Mouse (Mus musculus) spleen, adult 2 months (tissue): ENCODE measurements around the gene Skiv2l. TPM values are rescaled to one million over a fixed set of nuclear protein-coding genes. Genes with fewer than 3 reads are reported as not detected.
"Not testable (repeated sequence)": the region's sequence is repeated elsewhere in the genome, so short reads cannot be mapped to it uniquely, and the experiment has no call there.

Experiments used
- DNase-seq, 2 experiments: peaks; one replicate each; pipeline versions ENCODE4 v3.0.0 to v3.0.0-alpha.2; 2012 to 2021; ENCODE audit warnings: low spot score in 2 of 2, low read depth in 1 of 2
- H3K27ac ChIP-seq: fragments of 200-500 bp; 2 replicates; pipeline ENCODE4 v1.5.1; 2012; ENCODE audit warnings: low read length, inconsistent platforms; ENCODE audit not compliant: insufficient read depth
- H3K27me3 ChIP-seq: fragments of 200-500 bp; 2 replicates; pipeline ENCODE4 v1.6.1; 2012; ENCODE audit warnings: mild to moderate bottlenecking, moderate library complexity, low read length, inconsistent platforms; ENCODE audit not compliant: control insufficient read depth, insufficient read depth
- H3K36me3 ChIP-seq: fragments of 200-500 bp; 2 replicates; pipeline ENCODE4 v1.6.1; 2012; ENCODE audit warnings: mild to moderate bottlenecking, low read length, inconsistent platforms; ENCODE audit not compliant: control insufficient read depth, insufficient read depth
- H3K4me1 ChIP-seq: fragments of 200-500 bp; 2 replicates; pipeline ENCODE4 v1.6.1; 2011; ENCODE audit warnings: inconsistent platforms; ENCODE audit not compliant: control insufficient read depth, insufficient read depth, insufficient read length
- H3K4me3 ChIP-seq: fragments of 200-500 bp; 2 replicates; pipeline ENCODE4 v1.5.1; 2011; ENCODE audit warnings: mild to moderate bottlenecking, inconsistent platforms; ENCODE audit not compliant: insufficient read depth, insufficient read length; ENCODE audit errors: extremely low read depth
- CTCF ChIP-seq: fragments of 200-500 bp; IDR thresholded peaks from 2 replicates; pipeline ENCODE4 v1.5.1; 2011; ENCODE audit warnings: mild to moderate bottlenecking, inconsistent platforms; ENCODE audit not compliant: insufficient read depth, insufficient read length, insufficient replicate concordance; ENCODE audit errors: extremely low read depth
- POLR2A ChIP-seq: fragments of 200-500 bp; IDR thresholded peaks from 2 replicates; pipeline ENCODE4 v1.6.1; 2011; ENCODE audit warnings: low read depth, low read length, inconsistent platforms
- WGBS: fragments of 180-500 bp; shearing (Covaris S2); methylation state at CpG from one replicate; pipeline ENCODE4 v1.1.7; 2018; 5-methylcytosine and 5-hydroxymethylcytosine counted together
- polyA plus RNA-seq: library from polyadenylated mRNA; depleted of rRNA; stranded (reverse); fragments of >200 nt; gene quantifications from 2 replicates; pipeline ENCODE4 v1.2.3, GENCODE M21; 2012

The Skiv2l gene
- polyA plus RNA-seq, 1 experiment: 81.7 TPM

DNA sequence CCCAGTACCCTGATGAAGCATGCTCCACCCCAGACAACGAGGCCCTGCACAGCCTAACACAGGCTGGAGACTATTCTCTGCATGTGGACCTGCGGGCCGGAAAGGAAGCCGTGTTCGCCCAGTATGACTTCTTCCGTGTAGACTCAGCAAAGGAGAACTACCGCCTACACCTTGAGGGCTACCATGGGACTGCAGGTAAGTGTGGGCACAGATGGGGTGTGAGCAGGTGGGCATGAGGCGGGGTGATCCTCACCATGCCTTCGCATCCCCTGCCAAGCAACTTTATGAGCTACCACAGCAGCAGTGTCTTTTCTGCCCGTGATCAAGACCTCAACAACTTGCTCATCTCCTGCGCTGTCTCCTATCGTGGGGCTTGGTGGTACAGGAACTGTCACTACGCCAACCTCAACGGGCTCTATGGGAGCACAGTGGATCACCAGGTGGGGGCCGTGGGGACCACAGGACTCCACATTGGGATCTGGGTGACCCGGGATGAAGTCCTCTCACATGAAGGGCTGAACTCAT is 49.2 kb downstream of the Skiv2l start:
- H3K4me3 ChIP-seq, H3K36me3 ChIP-seq, DNase-seq, H3K27ac ChIP-seq, H3K4me1 ChIP-seq, H3K27me3 ChIP-seq: not testable (repeated sequence)
- 87% methylated on average over 16 of the region's 16 CpGs for WGBS

GRCm38 (mm10) chr17:34799531-34799925 is 50.5 kb downstream of the Skiv2l start:
- no peak overlapping the region for H3K4me3 ChIP-seq
- H3K4me1 ChIP-seq: no peaks in the 10 kb centered on the region
- 88% methylated on average over 4 of the region's 4 CpGs for WGBS
- H3K27me3 ChIP-seq: no peaks in the 10 kb centered on the region
- no peak for TF ChIP-seq CTCF
- no peak for DNase-seq
- H3K27ac ChIP-seq: no peak overlapping the region
- H3K36me3 ChIP-seq: no peaks in the 10 kb centered on the region

DNA sequence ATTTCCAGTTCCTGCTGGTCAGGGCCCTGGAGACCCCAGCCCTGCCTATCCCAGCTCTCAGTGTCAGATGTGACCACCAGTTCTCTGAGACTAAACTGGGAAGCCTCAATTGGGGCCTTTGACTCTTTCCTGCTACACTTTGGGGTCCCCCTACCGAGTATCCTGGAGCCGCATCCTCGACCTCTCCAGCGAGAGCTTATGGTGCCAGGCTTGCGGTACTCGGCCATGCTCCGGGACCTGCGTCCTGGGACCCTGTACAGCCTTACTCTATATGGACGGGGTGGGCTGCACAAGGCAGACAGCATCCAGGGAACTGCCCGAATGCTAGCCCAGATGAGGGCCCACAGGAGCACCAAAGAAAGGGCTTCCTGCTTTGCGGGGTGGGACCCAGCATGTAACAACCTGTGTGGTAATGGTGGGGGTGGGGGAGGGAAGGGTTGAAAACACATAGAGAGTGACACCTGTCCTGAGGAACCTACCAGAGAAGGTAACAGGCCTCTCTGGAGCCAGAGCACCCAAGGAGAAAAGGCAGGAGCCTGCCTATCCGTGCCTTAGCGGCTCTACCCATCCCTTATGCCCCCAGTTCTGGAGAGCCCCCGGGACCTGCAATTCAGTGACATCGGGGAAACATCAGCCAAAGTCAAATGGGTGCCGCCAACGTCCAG is 51.0 kb downstream of the Skiv2l start:
- Histone ChIP-seq H3K4me1 (no peaks in the 10 kb centered on the region), H3K27ac (no peak overlapping the region), H3K36me3 (no peaks in the 10 kb centered on the region), H3K4me3 (no peak overlapping the region), H3K27me3 (no peaks in the 10 kb centered on the region)
- WGBS: 95% methylated on average over 17 of the region's 17 CpGs
- TF ChIP-seq POLR2A (no peak), CTCF (no peak)
- DNase-seq: no peak

- 77% methylated on average over 7 of the region's 7 CpGs for WGBS
- not testable (repeated sequence) for H3K4me3 ChIP-seq
Measured at GRCm38 (mm10) chr17:34798071-34798470, 51.9 kb downstream of the Skiv2l start.

GRCm38 (mm10) chr17:34797211-34797995 is 52.6 kb downstream of the Skiv2l start:
- H3K27me3 ChIP-seq, H3K27ac ChIP-seq, DNase-seq, H3K4me1 ChIP-seq, H3K4me3 ChIP-seq, H3K36me3 ChIP-seq: not testable (repeated sequence)
- WGBS: 84% methylated on average over 10 of the region's 10 CpGs

More at GRCm38 (mm10) chr17:34798071-34798470, 51.9 kb downstream of the Skiv2l start:
- not testable (repeated sequence) for H3K27ac ChIP-seq, H3K4me1 ChIP-seq, H3K36me3 ChIP-seq, DNase-seq, H3K27me3 ChIP-seq

DNA sequence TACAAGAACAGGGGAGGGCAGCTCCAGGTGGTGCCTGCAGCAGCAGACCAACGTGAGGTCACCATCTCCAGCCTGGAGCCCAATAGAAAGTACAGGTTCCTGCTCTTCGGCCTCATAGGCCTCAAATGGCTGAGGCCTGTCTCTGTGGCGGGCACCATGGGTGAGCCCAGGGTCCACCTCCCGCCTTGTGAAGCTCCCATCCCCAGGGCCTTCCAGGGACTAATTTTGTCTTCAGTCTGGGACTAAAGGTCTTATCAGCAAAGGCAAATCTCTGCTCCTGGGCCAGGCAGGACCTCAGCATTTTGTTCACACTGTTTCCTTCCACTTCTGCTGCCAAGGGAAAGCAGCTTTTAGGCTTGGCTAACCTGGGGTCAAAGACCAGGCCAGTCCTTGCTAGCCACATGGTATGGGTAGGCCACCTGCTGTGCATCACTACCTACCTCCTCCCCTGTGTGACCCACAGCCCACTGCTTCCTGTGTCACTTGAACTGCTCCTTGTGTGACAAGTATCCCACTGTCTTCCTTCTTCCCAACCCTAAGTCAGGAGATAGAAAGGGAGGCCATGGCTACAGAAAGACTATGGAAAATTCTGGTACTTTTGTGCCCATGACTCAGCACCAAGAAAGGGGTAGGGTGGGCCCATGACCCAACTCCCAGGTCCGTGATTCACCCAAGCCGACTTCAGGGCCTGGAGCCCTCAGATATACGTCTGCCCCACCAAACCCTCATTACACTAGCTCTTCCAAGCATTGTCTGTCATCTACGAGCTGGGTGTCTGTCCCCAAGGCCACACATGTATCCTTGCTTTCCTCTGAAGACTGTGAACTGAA is 53.5 kb downstream of the Skiv2l start:
- no peaks in the 10 kb centered on the region for H3K27me3 ChIP-seq
- H3K27ac ChIP-seq: no peak overlapping the region
- 87% methylated on average over 8 of the region's 8 CpGs for WGBS
- no peak for DNase-seq
- TF ChIP-seq POLR2A (no peak), CTCF (no peak)
- H3K4me3 ChIP-seq: no peak overlapping the region
- no peaks in the 10 kb centered on the region for H3K36me3 ChIP-seq
- no peaks in the 10 kb centered on the region for H3K4me1 ChIP-seq

DNA sequence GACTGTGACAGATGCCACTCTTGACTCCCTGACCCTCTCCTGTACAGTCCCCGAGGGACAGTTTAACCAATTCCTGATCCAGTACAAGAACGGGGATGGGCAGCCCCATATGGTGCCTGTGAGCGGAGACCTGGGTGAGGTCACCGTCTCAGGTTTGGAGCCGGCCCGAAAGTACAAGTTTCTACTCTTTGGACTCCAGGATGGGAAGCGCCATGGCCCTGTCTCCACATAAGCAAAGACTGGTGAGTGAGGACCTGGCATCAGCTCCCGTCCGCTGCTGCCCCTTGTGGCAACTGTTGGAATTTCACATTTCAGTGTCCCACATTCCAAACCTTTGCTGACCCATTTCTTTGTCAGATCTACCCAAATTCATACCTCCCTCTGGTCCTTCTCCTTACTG is 54.4 kb downstream of the Skiv2l start:
- H3K4me3 ChIP-seq: no peak overlapping the region
- no peak for TF ChIP-seq POLR2A
- peak; percentile 10; the same call in 1 of the 2 replicates for TF ChIP-seq CTCF
- no peaks in the 10 kb centered on the region for H3K27me3 ChIP-seq
- 69% methylated on average over 9 of the region's 9 CpGs for WGBS
- H3K36me3 ChIP-seq: no peaks in the 10 kb centered on the region
- peak in 1 of 2 experiments; percentile 14 for DNase-seq
- no peaks in the 10 kb centered on the region for H3K4me1 ChIP-seq
- H3K27ac ChIP-seq: no peak overlapping the region
